Mouse (Mus musculus) left cerebral cortex, postnatal 4 days (tissue): ENCODE measurements around the gene Tubgcp4. TPM values are rescaled to one million over a fixed set of nuclear protein-coding genes. Genes with fewer than 3 reads are reported as not detected.
"Not testable (repeated sequence)": the region's sequence is repeated elsewhere in the genome, so short reads cannot be mapped to it uniquely, and the experiment has no call there.

ENCODE experiments used
- DNase-seq: peaks from one replicate; pipeline ENCODE4 v3.0.0-alpha.2; 2022
- intact Hi-C: fragments of 180-260 bp; cut with DNase I; formaldehyde crosslinking; loops from one replicate; pipeline ENCODE4 v1.15.1; 2025
- total RNA-seq, 2 experiments: library from RNA; stranded (reverse); gene quantifications; 2 replicates each; pipeline ENCODE4 v1.2.3; 2021

Tubgcp4 gene
- total RNA-seq, result 10 to 100 TPM; 32.3 to 34.5 TPM

DNA sequence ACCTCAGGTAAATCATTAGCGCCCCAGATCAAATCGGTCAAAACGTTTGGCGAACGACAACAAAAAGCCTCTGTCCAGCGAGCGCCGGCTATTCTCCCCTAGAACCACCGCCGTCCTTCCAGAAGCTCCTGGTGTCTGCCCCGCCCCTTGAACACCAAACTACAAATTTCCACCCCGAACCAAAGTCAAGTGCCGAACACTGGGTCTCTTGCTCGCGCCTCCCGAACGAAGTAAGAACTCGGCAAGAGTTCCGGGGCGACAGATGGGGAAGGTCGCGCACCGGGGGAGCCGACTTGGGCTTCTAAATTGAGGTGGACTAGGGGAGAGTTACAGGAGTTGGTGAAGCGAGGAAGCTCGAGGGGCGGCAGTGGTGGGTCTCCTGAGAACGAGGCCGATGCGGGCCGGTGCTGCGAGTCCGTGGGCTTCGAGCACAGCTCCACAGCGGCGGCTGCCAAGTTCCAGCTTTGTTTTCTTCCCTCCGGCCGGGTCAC lies at the start of gene Tubgcp4:
Gene Tubgcp4, plus strand, starts transcription at position 174 of the 491 bp plus-strand sequence.
- intact Hi-C loops, result loop anchor here (10.0 kb wide), 1 partner anchor 224 kb away; no protein-coding TSS in a partner anchor
- no peak for DNase-seq

DNA sequence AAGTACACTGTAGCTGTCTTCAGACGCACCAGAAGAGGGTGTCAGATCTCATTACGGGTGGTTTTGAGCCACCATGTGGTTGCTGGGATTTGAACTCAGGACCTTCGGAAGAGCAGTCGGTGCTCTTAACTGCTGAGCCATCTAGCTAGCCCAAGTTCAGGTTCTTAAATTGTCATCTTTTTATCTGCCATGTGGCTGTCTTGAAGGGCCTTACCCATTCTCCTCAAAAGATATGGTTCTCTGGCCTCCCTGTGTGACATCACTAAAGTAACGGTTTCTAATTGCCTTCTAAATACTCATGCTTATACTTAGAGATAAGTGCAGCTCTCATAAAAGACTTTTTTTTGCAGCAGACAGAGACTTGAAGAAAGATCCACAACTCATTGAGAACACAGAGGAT lies 44.2 kb upstream of the Tubgcp4 start:
- DNase-seq, intact Hi-C loops: not testable (repeated sequence)

- intact Hi-C loops, result no loop called here
- DNase-seq, result no peak
Measured at GRCm38 (mm10) chr2:121127536-121127935, 42.9 kb upstream of the Tubgcp4 start.

DNA sequence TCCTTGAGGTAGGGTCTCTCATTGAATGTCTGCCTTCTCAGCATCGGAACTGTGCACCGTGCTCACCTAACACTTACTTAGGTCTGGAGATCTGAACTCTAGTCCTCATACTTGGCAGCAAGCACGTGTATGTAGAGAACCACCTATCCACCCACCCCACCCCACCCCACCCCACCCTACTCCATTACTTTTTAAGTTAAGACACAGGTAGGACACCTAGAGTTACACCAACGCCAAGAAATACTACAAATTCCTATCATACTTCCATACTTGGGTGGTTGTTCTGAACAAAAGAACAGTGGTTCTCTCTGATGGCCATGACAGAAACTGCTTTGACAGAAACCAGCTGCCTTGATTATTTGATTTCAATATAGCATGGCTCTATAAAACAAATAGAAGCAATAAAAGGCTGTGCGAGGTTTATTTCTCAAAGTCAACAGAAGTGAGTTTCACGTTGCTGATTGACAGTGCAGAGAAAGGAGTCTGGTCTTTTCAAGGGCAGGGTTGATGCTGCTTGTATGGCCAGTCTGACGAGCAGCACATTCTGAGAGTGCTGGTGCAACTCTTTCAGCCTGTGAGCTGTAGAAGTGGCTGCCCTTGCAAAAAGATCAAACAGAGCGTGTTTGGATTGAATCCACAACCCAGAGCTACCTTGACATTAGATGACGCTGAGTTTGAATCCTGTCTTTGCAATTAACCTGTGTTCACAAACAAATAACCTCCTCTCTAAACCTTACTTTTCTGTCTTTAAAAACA lies 41.4 kb upstream of the Tubgcp4 start:
- no peak for DNase-seq
- intact Hi-C loops, result no loop called here

DNA sequence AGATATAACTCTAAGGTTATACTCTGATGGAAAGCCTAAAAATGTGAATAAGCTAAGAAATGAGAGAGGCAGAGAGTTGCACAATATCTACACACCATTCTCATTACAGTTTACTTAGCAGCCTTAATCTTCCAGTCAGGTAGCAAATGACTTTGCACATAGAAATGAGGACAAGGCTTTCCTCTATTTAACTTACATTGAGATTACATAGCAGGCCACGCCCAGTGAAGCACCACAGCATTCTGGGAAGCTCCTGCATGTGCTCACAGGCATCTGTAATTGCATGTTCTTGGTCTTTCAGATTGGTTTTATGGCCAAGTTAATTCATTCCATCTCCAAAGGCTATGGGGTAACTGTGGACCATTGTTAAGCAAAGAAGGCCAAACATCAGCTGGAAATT lies 37.6 kb upstream of the Tubgcp4 start:
- DNase-seq, result no peak
- intact Hi-C loops, result no loop called here

- intact Hi-C loops, result no loop called here
- no peak for DNase-seq
Measured at GRCm38 (mm10) chr2:121137371-121137770, 33.1 kb upstream of the Tubgcp4 start.

- DNase-seq, result peak; percentile 67
- intact Hi-C loops, result no loop called here
Measured at GRCm38 (mm10) chr2:121139266-121140017, 31.0 kb upstream of the Tubgcp4 start.

DNA sequence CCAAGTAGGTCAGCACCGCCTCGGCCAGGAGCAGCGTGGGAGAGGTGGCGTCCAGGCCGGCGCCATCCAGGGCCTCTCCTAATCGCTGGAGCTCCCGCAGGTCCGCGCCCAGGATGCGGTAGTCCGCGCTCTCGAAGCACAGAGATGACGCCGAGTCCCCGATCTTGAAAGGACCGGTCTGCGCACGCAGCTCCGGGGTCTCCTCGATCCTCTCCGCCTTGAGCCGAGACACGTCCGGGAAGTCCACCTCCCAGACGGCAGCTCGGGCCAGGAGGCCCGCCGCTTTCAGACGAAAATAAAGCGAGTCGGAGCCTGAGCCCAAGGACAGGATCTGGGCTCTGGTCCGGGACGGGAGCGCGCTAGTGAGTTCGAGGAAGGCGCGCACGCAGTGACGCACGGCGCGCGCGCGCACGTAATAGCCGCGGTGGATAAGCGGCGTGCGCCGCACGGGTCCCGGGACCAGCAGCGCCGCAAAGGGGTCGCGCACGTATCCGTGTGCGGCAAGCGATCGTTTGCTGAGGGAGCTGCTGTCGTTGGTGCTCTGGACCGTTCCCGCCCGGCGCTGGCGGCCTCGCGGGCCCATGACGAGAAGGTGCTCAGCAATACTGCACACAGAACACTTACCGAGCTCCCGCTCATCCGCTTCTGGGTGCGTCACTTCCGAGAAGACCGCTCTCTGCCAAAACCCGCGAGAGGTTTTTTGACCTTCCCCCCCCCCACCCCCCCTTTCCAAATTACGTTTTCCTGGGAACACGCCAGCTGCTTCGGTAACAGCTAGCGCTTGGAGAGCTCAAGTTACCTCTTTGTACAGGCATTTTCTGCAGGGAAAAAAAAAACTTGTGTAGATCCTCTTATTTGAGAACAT lies 30.2 kb upstream of the Tubgcp4 start, which contains the start of the genes Adal and Lcmt2:
Gene Adal, plus strand, starts transcription at position 411 of the 865 bp plus-strand sequence.
Gene Lcmt2, minus strand, starts transcription at position 636 of the 865 bp plus-strand sequence.
- intact Hi-C loops, result no loop called here
- DNase-seq, result peak; percentile 90

- intact Hi-C loops, result no loop called here
- no peak for DNase-seq
Measured at GRCm38 (mm10) chr2:121141216-121142035, 29.0 kb upstream of the Tubgcp4 start.

DNA sequence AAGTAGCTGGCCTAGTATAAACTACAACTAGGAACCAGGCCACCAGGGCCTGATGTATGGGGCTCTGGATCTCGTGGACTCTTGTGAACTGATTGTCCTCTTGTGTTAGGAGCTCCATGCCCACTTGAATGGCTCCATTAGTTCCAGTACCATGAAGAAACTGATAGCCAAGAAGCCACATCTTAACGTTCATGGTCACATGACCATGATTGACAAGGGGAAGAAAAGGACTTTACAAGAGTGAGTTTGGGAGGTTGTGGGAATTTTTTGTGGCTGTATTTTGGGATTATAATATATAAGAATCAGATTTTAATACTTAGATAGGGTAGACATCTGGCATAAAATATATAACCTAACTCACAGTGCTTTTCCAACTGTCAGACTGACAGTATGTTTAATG lies 28.0 kb upstream of the Tubgcp4 start:
- intact Hi-C loops, result no loop called here
- no peak for DNase-seq

DNA sequence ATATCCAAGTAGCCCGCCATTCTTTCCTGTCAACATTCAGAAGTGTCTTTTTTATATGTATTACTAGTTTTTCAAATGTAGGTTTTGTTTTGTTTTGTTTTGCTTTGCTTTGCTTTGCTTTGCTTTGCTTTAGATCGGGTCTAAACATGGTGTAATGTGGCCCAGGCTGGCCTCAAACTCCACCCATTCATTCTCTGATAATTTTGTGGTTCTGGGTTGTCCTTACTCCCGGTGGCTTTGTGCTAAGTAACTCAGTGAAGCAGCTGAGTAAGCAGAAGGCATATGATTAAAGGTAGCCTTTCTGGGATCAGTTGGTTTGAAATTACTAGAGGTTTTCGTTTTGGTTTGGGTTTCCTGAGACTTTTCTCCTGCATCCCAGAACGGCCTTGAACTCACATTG lies 20.8 kb upstream of the Tubgcp4 start:
- intact Hi-C loops, result no loop called here
- no peak for DNase-seq

DNA sequence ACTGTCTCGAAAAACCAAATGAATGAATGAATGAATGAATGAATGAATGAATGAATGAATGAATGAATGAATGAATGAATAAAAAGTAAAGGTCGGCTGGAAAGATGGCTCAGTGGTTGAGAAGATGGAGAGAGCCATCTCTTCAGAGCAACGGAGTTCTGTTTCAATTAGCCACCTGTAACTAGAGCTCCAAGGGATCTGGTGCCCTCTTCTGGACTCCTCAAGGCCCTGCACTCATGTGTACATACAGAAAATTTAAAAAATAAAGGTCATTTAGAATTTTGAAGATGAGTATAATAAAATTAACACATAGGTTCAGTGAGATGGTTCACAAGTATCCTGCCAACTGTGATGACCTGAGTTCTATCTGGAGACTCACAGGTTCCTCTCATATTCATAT lies 17.4 kb upstream of the Tubgcp4 start:
- intact Hi-C loops, result no loop called here
- no peak for DNase-seq

DNA sequence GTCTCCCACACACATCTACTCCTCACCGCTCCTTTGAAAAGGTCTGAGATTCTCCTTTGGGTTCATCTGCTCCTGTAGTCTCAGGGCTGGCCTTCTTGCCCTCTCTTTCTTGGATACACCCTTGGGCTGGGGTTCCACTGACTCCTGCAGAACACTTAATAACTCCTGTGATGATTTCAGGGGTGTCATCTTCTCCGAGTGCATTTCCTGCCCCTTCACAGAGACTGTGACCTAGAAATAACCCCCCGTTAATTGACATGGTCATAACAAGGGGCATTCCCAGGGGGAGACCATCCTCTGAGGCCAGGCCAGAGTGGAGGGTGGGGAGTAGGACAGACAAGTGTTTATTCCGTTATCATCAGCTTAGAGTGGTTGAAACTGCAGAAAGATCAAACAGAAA lies 1.3 kb upstream of the Tubgcp4 start:
- intact Hi-C loops, result no loop called here
- DNase-seq, result no peak

DNA sequence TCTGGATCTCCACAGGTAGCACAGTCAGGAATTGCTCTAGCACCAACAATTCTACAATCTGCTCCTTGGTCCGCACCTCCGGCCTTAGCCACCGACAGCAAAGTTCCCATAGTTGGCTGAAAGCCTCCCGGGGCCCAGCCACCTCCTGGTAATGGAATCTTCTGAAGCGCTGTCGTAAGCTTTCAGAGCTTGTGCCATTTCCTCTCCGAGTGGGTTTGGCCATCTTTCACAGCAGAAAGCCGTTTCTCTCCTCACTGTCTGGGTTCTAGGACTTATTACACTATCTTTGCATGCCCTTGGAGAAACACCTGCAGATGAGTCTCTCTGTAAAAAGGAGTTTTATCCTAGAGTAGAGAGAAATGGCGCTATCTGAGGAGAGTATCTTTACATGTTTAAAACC lies 552 bp upstream of the Tubgcp4 start:
- intact Hi-C loops, result loop anchor here (10.0 kb wide), 1 partner anchor 225 kb away; no protein-coding TSS in a partner anchor
- peak; percentile 19 for DNase-seq

DNA sequence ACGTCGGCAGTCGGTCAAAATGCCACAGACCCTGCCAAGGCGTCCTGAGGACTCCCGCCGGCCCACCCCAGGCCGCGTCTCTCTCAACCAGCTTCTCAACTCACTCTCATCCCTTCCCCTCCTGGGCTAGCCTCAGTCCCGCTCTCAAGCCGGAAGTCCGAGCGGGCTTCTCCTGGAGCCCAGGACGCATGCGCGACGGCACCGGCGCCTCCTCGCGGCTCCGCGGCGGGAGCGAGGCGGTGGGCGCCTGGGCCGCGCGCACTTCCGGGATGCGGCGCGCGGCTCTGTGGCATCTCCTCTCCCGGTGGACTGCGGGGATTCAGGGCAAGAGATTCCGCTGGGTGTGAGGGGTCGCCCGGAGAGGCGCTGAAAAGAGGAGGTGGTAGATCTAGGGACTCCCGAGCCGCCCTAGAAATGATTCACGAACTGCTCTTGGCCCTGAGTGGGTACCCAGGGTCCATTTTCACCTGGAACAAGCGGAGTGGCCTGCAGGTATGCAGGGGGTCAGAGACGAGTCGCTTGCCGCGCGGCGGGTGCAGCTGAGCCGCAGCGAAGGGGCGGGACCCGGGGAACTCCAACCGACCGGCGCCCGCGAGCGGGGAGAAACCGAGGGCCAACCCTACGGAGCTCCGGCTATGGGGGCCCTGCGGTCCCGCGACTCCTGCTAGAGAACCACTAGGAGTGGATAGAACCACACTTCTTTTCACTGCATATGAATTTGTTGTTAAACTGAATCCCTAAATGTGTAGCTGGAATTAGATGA lies 707 bp downstream of the Tubgcp4 start, which contains the start of gene Zscan29:
Gene Zscan29, minus strand, starts transcription at position 146 of the 763 bp plus-strand sequence.
- intact Hi-C loops, result loop anchor here (10.0 kb wide), 1 partner anchor 224 kb away; no protein-coding TSS in a partner anchor
- DNase-seq, result peak; percentile 93

- DNase-seq, result no peak
- intact Hi-C loops, result loop anchor here (10.0 kb wide), 1 partner anchor 216 kb away; no protein-coding TSS in a partner anchor
Measured at GRCm38 (mm10) chr2:121178828-121179479, 8.5 kb downstream of the Tubgcp4 start.

DNA sequence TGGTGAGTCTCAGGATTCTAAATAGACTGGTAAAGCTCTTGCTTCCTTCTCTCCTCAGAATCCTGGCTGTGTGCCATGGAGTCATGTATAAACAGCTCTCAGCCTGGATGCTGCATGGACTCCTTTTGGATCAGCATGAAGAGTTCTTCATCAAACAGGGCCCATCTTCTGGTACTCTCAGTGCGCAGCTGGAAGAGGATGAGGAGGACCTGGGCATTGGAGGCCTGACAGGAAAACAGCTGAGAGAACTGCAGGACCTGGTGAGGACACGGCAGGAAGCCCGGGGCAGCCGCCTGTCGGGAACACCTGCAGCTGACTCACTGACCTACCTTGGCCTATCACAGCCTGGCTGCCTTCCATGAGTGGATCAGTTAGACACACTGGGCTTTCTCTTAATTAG lies 13.0 kb downstream of the Tubgcp4 start:
- intact Hi-C loops, result no loop called here
- DNase-seq, result no peak

- intact Hi-C loops, result no loop called here
- no peak for DNase-seq
Measured at GRCm38 (mm10) chr2:121184142-121184541, 13.7 kb downstream of the Tubgcp4 start.
